Mouse (Mus musculus): ENCODE results near the gene Calhm6. TPM values are rescaled to one million over a fixed set of nuclear protein-coding genes. Genes with fewer than 3 reads are reported as not detected.

Calhm6 gene
- 0.58 and 0.63 TPM in 2 replicates for polyA plus RNA-seq (2015; fragmentation: Nextera tagmentation; extraction: Ambion mirVana)

GRCm38 (mm10) chr10:34127392-34128378 is at the start of gene Calhm6:
Calhm6 (minus strand) TSS chr10:34127984.

DNA sequence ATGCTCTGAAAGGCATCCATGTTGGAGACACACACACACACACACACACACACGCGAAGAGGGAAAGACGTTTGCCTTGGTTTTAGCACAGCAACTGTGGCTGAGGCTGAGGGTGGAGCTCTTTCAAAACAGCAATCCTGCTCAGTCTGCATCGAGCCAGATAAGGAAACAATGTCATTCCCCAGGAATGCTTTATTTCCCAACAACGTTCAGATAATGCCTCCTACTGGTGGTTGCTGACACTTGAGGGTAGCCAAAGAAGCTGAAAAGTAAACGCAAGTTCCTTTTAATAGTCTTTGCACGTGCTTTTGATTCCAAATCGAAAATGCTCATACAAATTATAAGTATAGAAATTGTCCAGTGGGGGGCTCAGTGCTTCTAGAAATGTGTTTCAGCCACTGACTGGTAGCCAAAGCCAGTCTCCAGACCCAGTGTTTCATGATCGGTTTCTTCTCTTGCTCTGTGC is 31.3 kb downstream of the Calhm6 start, which contains the start of gene Calhm5:
Calhm5 (minus strand) TSS at position 102 of the 466 bp plus-strand sequence.

Other genes starting within 250 kb of the Calhm6 start
- gene Rsph4a, start 222.9 kb downstream of the Calhm6 start, polyA plus RNA-seq (2015; fragmentation: Nextera tagmentation; extraction: Ambion mirVana) = not detected in 2 replicates
- 7.9 and 9.1 TPM in 2 replicates for gene Zup1, start 176.7 kb downstream of the Calhm6 start, polyA plus RNA-seq (2015; fragmentation: Nextera tagmentation; extraction: Ambion mirVana)
- 114 and 119 TPM in 2 replicates for gene Rwdd1, start 108.4 kb downstream of the Calhm6 start, polyA plus RNA-seq (2015; fragmentation: Nextera tagmentation; extraction: Ambion mirVana)
- not detected in 2 replicates for gene Trappc3l, start 90.4 kb downstream of the Calhm6 start, polyA plus RNA-seq (2015; fragmentation: Nextera tagmentation; extraction: Ambion mirVana)
- not detected in 2 replicates for gene Calhm4, start 83.7 kb downstream of the Calhm6 start, polyA plus RNA-seq (2015; fragmentation: Nextera tagmentation; extraction: Ambion mirVana)
- 0.59 and 0.82 TPM in 2 replicates for gene Calhm5, start 31.5 kb downstream of the Calhm6 start, polyA plus RNA-seq (2015; fragmentation: Nextera tagmentation; extraction: Ambion mirVana)
- gene Dse, start 79.7 kb upstream of the Calhm6 start, polyA plus RNA-seq (2015; fragmentation: Nextera tagmentation; extraction: Ambion mirVana) = 14.4 and 16.5 TPM in 2 replicates
- gene Tspyl1, start 154.2 kb upstream of the Calhm6 start, polyA plus RNA-seq (2015; fragmentation: Nextera tagmentation; extraction: Ambion mirVana) = 56.5 and 57.6 TPM in 2 replicates
- 2.3 and 2.4 TPM in 2 replicates for gene Tspyl4, start 169.5 kb upstream of the Calhm6 start, polyA plus RNA-seq (2015; fragmentation: Nextera tagmentation; extraction: Ambion mirVana)